ENCODE assay signal across 27 mouse cellular contexts in the genomic region with DNA sequence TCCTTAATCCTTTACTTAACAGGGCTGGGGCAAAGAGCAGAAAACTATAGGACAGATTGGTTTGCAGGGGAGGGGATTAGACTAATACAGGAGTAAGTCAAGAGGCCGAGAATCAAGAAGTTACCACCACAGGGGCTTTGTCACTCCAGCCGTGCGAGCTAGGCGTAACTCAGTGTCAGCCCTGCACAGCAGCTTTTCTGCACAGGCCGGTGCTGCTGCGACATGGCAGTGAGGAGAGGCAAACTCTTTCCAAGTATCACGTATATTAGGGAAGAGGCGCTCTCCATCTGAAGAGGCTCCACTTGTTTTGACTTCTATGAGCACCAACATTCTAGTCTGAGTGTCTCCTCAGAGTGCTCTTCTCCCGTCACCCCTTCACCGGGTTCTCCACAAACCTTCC. TPM values are rescaled to one million over a fixed set of nuclear protein-coding genes. Genes with fewer than 3 reads are reported as not detected.
"Had no signal": no experiment of that assay in that cellular context is flagged by ENCODE, and none has a peak within 500 bp of the region (broad histone marks: within the 10 kb centered on the region; RNA-seq: fewer than 3 reads in every experiment).

No protein-coding gene starts in this region.

- DNase-seq: cerebellum, adult 2 months; cerebellum, adult 8-10 months; cerebellum, adult 9-10 months; cerebellum, adult 9-11 months; cerebellum, postnatal 10 days; cerebellum, postnatal 14 days; cerebellum, postnatal 25 days; cerebellum, postnatal 36 days; embryo, embryonic 11 days; forebrain, postnatal 0 days; gastrocnemius, adult 2 months; gastrocnemius, postnatal 10 days; gastrocnemius, postnatal 14 days; gastrocnemius, postnatal 25 days; gastrocnemius, postnatal 36 days; heart, adult 18-20 months had no signal

- H3K4me2 ChIP-seq: embryonic facial prominence, embryonic 12.5 days; embryonic facial prominence, embryonic 13.5 days; embryonic facial prominence, embryonic 15.5 days; forebrain, embryonic 12.5 days; forebrain, embryonic 13.5 days; forebrain, embryonic 15.5 days had no signal

- H3K4me1 ChIP-seq: embryonic facial prominence, embryonic 10.5 days; embryonic facial prominence, embryonic 12.5 days; embryonic facial prominence, embryonic 13.5 days; forebrain, embryonic 10.5 days; forebrain, embryonic 12.5 days; forebrain, embryonic 13.5 days; forebrain, embryonic 15.5 days had no signal

- H3K27me3 ChIP-seq: embryonic facial prominence, embryonic 12.5 days; embryonic facial prominence, embryonic 13.5 days; embryonic facial prominence, embryonic 15.5 days; forebrain, embryonic 12.5 days; forebrain, embryonic 13.5 days; forebrain, embryonic 15.5 days had no signal

- H3K36me3 ChIP-seq: embryonic facial prominence, embryonic 15.5 days; forebrain, embryonic 15.5 days had no signal

- H3K27ac ChIP-seq: embryonic facial prominence, embryonic 10.5 days; embryonic facial prominence, embryonic 12.5 days; embryonic facial prominence, embryonic 13.5 days; embryonic facial prominence, embryonic 15.5 days; forebrain, embryonic 10.5 days; forebrain, embryonic 12.5 days; forebrain, embryonic 13.5 days; forebrain, embryonic 15.5 days; gastrocnemius, adult 2 months had no signal

- ATAC-seq: forebrain, embryonic 13.5 days; forebrain, embryonic 14.5 days; forebrain, embryonic 15.5 days; forebrain, embryonic 16.5 days; forebrain, postnatal 0 days had no signal

- H3K9ac ChIP-seq: embryonic facial prominence, embryonic 12.5 days; embryonic facial prominence, embryonic 13.5 days; embryonic facial prominence, embryonic 15.5 days; forebrain, embryonic 12.5 days; forebrain, embryonic 13.5 days; forebrain, embryonic 15.5 days; forebrain, postnatal 0 days had no signal

- H3K9me3 ChIP-seq: embryonic facial prominence, embryonic 10.5 days; embryonic facial prominence, embryonic 12.5 days; embryonic facial prominence, embryonic 13.5 days; embryonic facial prominence, embryonic 15.5 days; forebrain, embryonic 10.5 days; forebrain, embryonic 12.5 days; forebrain, embryonic 13.5 days; forebrain, embryonic 15.5 days had no signal

- H3K4me3 ChIP-seq: embryonic facial prominence, embryonic 10.5 days; embryonic facial prominence, embryonic 12.5 days; embryonic facial prominence, embryonic 13.5 days; embryonic facial prominence, embryonic 15.5 days; erythroblast, embryonic 14.5 days; forebrain, embryonic 10.5 days; forebrain, embryonic 12.5 days; forebrain, embryonic 13.5 days; forebrain, embryonic 15.5 days; gastrocnemius, adult 2 months had no signal

RNA-seq across cellular contexts. Expression of a gene that starts 51.2 kb away (rescaled TPM):
- polyA plus RNA-seq: erythroblast, embryonic 14.5 days had no signal
